Mouse (Mus musculus) layer of hippocampus, adult 8-10 months (tissue): ENCODE data around the gene Dennd1b. TPM values are rescaled to one million over a fixed set of nuclear protein-coding genes. Genes with fewer than 3 reads are reported as not detected.
A peak's percentile ranks its signal among the peaks of the same experiment; 100 is the strongest.

Experiments
- DNase-seq, 2 experiments: peaks; one replicate each; pipeline ENCODE4 v3.0.0; 2022; ENCODE audit warnings: low spot score in 2 of 2
- total RNA-seq, 4 experiments: library from RNA; stranded (reverse); gene quantifications; 2 replicates each; pipeline ENCODE4 v1.2.4; 2022

Dennd1b gene
- total RNA-seq: 10 to 100 TPM; 45.2 to 65.3 (median 56.2) TPM

DNA sequence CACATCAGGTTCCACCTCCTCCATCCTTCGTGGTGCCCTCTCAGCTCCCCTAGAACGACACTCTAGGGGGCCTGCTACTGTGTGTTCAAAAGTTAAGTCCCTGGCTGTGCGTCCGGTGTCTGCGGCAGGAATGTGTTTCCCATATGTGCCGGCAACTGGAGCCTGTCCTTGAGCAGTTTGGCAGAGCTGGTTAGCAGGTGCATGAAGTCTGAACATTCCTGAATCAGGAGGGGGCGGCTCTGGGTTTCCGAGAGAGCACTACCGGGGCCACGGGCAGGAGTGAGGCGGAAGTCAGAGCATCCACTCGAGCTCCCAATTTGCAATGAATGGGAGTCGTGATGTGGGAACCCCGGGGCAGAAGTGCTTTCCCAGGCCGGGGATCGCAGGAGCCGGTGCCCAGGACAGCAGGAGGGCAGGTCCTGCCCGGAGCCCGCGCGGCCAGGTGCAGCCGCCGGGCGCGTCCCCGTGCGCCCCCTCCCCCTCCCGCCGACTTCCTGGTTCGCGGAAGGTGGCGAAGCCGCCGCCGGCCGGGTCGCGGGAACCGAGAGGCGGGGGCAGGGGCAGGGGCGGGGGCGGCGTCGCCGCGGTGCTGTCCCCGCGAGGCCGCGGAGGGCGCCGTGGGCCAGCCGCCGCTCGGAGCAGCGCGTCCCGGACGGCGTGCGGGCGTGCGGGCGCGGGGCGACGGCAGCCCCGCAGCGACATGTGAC lies at the start of gene Dennd1b:
Gene Dennd1b (plus strand): TSS at position 275 of the 707 bp plus-strand sequence.
- peak; percentile 47 to 60 for DNase-seq

DNA sequence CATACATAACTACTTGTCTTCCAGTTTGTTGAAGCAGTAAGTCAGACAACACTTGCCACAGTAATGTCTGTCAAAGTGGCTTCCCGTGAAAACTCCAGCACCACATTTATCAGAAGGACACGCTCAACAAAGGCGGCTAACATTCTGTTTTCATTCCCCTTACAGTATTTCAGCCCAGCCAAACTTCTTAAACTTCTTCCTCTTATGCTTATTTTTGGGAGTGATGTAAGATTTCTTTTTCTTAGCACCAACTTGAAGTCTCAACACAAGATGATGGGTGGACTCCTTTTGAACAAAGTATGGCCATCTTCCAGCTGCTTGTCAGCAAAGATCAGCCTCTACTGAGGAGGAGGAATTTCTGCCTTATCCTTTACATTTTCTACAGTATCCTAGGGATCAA lies 47.6 kb upstream of the Dennd1b start:
- DNase-seq: no peak

DNA sequence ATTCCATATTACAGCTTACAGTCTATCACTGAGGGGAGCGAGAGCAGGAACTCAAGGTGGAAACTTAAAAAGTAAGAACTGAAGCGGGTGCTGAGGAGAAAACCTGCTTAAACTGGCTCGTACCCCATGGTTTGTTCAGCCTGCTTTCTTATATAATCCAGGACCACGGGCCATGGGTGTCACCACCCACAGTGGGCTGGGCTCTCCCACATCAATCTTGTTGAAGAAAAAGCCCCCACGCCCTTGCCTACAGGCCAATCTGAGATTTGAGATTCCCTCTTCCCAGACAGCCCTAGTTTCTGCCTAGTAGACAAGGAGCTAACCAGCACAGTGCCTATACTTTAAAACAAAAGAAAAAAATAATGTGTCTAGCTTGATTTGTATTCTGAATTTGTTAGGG lies 43.6 kb upstream of the Dennd1b start:
- no peak for DNase-seq

DNA sequence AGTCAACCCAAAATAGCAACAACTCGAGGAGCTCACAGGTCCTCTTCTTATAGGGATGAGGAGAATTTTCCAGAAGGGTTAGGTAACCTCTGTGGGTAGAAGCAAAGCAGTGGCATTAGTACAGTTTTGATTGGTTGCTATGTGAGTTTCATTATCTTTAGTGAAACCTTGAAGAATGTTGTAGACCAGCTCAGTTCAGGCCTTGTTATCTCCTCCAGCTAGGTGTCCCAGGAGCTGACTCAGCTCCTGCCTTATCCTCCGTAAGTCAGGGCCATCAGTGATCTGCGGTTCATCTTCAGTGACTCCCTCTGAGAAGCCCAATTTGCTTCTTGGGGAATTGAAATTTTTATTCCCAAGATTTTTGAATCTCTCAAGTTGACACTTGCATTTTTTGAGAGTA lies 43.2 kb upstream of the Dennd1b start:
- DNase-seq: no peak

DNA sequence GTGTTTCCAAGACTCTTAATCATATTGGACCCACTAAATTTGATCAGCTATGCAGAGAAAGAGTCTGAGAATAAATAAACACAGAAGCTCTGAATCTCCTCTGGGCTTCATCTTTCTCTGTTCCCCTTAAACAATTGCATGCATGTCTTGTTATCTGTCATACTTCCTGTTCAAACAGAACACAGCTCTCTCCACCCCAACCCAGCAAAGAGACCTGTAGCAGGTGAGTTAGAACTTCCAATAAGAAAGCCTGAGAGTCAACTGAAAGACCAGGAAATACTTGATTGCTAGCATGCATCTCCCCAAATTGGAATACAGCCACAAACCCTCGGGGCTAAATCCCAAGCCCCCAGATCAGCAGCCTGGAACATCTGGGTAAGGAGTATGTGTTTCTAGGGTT lies 42.4 kb upstream of the Dennd1b start:
- no peak for DNase-seq

DNA sequence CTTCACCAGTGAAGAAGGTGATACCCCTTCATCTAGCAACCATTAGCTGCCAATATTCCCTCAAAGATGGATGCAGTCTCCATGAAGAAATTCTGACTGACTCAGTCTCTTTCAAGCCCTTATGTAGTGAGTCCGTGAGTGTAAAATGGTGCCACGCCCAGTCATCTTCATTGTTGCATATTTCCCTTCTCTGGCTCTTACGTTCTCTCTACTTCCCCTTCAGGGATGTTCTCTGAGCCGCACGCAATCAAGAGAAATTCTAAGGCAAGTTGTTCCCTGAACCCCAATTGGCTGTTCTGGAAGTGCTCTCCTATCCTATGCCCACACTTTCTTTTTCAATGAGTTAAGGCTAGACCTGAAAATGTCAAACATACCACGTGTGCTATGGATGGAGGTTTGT lies 40.3 kb upstream of the Dennd1b start:
- no peak for DNase-seq

DNA sequence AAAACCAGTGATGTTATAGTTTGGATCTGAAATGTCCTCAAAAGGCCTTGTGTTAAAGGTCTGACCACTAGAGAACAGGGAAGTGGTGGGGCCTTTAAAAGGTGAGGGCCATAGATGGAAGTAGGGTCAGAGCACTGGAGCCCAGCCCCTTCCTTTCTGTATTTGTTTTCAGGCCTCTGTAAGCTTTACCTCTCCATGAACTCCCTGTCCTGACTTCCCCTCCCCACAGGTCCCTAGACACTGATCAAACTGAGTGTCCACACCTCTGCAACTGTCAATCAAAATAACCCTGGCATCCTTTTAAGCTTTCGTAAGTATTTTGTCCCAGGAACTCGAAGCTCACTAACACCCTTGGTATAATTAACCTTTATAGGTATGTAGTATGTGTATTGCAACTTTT lies 39.0 kb upstream of the Dennd1b start:
- no peak for DNase-seq

DNA sequence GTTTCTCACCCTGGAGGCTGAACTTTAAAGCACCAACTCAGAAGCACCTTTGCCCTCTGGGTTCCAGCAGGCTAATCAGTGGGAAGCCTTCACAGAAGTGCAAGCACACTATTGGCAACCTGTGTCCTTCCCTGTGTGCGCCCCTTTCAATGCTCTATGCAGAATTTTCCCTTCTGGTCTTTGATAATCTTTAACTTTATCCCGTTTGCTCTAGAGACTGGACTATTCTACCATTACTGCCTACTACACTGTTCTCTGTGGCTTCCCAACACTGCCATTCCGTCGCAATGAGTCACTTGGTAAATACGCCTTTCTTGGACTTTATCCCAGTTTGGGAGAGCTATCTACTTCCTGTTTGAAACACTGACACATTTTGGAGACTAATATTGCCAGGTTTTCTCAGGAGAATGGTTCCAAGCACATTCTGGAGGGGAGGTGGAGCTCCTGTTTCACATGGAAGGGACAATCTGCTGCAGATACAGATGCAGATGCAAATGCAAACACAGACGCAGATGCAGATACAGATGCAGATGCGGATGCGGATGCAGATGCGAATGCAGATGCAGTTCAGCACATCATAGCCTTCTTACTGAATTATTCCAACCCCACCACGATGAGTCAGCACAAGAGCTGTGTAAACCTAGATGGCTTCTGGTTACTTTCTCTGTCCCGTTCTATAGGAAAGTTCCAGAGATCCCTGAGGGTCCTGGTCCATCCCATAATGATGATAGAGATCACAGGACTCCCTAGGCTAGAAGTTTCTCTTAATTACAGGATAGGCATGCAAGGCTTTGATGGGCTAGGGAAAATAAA lies 34.4 kb upstream of the Dennd1b start:
- peak; percentile 27 to 38 for DNase-seq

DNA sequence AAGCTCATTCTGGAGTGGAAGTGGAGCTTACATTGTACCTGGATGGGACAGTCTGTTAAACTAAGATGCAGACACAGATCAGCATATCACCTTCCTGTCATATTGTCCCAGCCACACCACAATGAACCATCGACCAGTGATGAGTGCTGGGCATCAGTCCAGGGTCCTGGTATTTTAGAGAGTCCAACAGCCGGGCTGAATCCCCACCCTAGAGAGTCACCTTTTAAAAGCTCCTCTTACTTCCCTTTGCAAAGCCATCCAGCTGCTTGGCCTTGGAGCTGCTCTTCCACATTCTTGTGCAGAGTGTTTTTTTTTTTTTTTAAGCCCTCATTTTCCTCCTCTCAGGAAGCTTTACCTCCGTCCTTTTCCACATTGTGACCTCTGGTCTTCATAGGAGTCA lies 33.2 kb upstream of the Dennd1b start:
- DNase-seq: no peak

DNA sequence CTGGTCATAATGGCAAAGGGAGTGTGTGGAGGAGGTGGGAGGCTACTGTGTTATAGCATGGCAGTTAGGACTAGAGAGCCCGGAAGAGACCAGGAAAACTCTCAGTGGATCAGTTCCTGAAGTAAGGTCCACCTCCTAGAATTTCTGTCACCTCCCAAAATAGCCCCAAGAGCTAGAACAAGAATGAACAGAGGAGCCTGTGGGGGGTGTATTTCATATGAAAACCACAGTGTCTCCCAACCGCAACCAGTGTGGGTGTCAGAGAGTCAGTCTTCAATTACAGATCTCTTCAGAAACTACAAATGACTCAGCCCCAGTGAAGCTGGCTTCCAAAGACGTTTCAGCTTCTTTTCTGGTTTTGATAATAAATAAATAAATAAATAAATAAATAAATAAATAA lies 32.4 kb upstream of the Dennd1b start:
- no peak for DNase-seq

DNA sequence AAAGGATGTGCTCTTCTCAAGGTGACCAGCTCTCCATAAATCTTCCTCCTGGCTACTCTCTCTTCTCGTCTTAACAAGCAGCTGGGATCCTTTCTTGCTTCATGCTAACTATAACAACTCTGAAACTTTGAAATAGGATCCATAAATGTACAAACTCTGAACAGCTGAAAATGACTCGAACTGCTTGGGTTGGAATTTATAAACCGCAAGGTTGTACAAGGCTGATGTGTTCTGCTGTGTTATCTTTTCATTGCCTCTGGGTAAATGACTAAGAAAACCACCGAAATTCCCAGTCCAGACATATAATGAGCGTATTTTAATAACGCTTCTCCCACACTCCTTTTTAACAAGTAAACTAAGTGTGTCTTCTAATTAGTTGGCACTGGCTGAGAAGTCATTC lies 27.1 kb upstream of the Dennd1b start:
- no peak for DNase-seq

DNA sequence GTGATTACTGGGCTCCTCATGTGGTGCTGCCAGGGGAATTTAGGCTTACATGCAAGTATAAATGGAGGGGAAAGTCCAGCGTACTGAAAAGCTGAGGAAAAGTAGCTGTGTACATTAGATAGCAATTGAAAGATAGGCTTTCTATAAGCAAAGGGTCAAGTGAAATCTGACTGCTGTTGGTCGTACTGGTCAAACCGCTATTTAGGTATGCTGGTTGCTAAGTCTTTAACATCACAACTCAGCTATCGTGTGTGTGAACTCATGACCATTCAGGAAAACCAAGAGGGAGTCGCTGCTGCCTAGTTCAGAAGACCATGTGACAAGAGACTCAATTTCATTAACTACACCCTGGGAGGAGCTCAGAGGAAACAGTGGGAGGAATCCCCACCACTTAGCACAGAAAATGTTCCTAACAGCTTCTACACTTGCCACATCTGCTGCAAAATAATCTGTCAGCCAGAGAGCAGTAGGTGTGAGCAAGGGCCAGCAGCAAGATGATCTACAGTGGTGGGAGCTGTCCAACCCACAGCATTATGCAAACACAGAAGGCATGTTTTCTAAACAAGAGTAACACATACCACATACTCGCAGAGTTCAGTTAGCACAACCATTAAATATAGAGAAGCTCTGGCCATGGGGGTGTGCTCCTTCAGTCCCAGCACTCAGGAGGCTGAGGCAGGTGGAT lies 25.4 kb upstream of the Dennd1b start:
- DNase-seq: no peak

DNA sequence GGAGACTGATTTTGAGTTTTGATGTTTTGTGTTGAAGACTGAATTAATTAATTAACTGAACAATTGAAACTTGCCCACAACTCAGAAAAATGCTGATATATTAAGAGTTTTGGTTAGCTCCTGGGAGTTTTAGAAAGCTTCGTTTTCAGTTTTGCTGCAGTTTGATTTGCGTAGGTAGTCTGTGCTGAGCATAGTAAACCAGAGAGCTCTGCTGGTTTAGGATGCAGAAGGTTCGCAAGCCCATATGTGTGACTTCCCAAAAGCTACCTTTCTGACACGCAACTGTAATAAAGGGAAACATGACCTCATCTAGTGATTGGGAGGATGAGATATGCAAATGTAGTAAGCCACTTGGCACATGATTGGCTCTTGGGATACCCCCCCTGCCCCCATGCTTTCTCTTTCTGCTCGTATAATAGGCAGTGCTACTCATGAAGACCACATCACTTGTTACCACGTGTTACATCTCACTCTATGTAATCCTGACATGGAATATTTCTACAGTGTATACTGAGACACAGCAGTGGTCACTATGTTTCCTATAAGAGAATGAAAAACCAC lies 23.6 kb upstream of the Dennd1b start:
- DNase-seq: no peak

DNA sequence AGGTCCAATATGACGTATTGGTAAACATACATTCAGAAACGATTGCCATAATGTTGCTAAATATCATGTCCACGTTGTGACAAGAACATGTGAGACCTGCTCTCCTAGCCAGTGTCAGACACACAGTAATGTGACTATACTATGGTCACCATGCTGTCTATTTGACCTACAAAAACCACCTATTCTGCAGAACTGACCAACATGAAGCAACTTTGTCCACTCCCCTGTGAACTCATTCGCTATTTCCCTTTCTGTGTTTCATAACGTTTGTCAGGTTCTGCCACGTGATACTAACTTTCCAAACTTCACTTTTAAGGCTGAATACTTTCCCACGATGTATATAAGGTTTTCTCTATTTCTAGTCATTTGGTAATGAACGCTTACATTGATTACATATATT lies 22.8 kb upstream of the Dennd1b start:
- DNase-seq: no peak

DNA sequence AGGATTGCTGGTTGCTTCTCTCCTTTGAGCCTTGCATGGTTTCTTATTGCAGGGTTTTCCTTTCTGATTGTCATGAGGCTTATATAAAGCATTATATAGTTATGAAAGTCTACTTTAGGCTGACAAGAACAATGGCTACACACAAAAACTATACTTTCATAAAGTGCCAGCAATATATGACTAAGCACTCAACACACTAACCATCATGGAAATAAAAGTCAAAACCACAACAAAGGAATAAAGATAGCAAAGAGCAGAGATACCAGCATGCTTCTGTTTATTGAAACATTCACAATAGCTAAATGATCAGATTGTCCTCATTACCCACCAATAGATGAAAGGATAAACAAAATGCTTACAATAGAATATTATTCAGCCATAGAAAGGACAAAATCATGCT lies 11.1 kb upstream of the Dennd1b start:
- no peak for DNase-seq

DNA sequence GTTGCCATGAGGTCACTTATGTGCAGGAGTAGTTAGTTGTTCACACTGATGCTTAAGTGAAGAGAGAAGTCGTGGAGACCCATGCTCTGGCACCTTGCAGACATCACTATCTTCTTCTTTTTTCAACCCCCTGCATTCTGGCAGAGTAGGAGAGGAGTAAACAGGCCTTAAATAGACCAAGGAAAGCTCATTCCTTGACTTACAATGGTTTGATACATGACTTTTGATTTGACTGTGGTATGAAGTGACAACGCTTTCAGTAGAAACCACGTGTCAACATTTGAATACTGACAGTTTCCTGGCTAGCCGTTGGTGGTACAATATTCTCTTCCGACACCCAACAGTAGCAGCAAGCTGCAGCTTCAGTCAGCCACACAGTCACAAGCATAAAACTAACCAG lies 8.3 kb upstream of the Dennd1b start:
- DNase-seq: no peak

DNA sequence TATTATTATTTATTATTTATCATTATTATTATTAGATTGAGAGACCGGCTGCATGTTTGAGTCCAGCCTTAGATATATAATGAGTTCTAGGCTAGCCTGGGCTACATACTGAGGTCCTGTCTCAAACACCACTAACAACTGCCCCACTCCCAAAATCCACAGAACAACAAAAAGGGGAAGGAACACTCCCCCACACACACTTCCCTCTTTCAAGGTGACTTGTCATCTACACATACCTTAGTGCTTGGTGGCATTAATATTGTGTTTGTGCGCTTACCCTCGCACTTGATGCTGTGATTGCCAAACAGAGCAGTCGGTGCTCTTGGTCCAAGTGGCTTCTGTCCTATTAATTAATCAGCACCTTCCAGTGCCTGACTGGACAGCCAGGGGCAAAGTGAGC lies 7.8 kb upstream of the Dennd1b start:
- DNase-seq: no peak

DNA sequence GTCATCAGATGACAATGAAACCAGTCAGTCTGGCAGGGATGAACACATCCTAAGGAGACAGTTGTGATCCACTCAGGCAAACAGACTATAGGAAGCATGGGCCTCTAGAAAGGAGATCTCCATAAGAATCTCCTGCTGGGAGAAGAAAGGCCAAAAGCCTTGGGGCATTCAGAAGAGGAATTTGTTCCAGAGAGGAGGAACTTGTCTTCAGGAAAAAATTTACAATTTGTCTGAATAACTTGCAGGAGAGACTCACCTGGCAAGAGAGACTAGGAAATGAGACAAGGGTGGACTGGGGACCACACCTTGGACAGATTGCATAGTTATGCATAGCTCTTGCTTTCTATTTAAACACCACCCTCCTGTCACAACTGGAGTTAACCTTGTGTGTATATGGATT lies 6.7 kb upstream of the Dennd1b start:
- DNase-seq: no peak

DNA sequence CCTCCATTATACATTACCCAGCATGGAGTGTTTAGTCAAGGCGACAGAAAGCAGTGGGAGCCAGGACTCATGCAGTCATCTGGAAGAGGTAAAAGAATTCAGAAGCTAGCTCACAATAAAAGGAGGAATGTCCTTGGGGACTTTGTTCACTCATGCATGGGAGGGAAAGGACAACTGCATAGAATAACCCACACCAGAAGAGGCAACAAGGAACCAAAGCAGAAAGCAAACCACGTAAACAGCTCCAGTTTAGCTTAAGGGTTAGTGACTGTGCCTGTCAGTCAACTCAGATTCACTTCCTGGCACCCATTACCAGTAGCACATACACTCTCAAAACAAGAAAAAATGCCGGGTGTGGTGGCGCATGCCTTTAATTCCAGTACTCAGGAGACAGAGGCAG lies 6.1 kb upstream of the Dennd1b start:
- DNase-seq: no peak

DNA sequence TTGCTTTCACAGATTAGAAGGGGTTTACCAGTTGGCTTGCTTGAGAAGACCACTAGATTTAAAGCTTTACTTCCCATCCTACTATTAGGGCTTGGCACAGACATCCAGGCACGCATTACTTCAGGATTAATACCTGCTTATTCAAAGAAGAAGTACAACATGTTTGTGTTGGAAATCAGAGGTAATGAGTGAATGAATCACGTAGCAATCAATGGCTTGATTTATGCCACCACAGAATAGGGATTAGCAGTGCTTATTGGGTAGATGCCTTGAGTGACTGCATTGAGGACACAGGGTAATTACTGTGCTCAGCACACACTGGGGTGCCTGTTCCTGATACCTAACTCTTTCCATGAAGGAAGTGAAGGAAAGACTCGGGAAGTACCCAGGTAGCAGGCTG lies 4.4 kb upstream of the Dennd1b start:
- no peak for DNase-seq

DNA sequence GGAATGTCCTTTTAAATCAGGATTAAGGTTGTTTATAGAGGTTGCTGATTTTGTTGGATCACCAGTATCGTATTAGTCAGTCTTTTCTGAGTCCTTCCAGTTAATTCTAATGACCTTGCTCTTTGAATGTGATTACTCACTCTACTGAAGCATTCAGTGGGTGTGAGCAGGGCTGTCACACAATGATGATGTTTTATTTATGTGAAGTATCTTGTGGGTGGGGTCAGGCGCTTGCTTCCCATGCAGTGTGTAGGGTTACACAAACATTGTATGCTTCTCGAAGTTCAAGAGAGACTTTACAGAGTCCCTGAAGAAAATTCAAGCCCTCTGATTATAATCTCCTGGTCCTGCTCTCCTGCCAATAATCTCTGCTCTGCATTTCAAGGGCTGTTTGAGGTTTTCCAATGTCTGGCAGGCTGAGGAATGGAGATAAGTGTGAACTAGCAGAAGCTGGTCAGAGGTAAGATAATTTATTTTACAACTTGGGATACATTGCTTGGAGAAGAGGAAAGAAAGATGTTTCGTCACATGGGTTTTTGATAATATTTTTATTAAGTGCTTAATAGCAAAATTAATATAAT lies 3.2 kb upstream of the Dennd1b start:
- no peak for DNase-seq
